Mouse (Mus musculus) heart, postnatal 0 days (tissue): ENCODE measurements around the gene C1ql1. TPM values are rescaled to one million over a fixed set of nuclear protein-coding genes. Genes with fewer than 3 reads are reported as not detected.

Experiments used
- ATAC-seq: fragments of 200-750 bp; cut with Nextera tagmentation; 2 replicates; pipeline ENCODE4 v1.8.0; 2017; ENCODE audit warnings: low read depth, moderate number of reproducible peaks, moderate library complexity; ENCODE audit not compliant: insufficient read depth
- DNase-seq: peaks from one replicate; pipeline ENCODE4 v3.0.0-alpha.2; 2016; ENCODE audit warnings: low spot score
- H3K27ac ChIP-seq: fragments of 300-500 bp; sonication (generic); 2 replicates; pipeline ENCODE4 v1.5.1; 2014; ENCODE audit warnings: low read depth, mild to moderate bottlenecking
- H3K27me3 ChIP-seq: fragments of 300-500 bp; sonication (generic); 2 replicates; pipeline ENCODE4 v1.6.1; 2014; ENCODE audit warnings: low read length, mixed read lengths; ENCODE audit not compliant: control insufficient read depth, insufficient read depth
- H3K36me3 ChIP-seq: fragments of 300-500 bp; sonication (generic); replicated peaks from 2 replicates; pipeline ENCODE4 v1.6.1; 2014; ENCODE audit warnings: low read length, mixed read lengths; ENCODE audit not compliant: control insufficient read depth, insufficient read depth
- H3K4me1 ChIP-seq: fragments of 300-500 bp; sonication (generic); 2 replicates; pipeline ENCODE4 v1.6.1; 2014; ENCODE audit warnings: antibody characterized with exemption; ENCODE audit not compliant: control insufficient read depth, insufficient read depth
- H3K4me2 ChIP-seq: fragments of 300-500 bp; sonication (generic); 2 replicates; pipeline ENCODE4 v1.6.1; 2014; ENCODE audit warnings: low read depth, mild to moderate bottlenecking, low read length, moderate library complexity
- H3K4me3 ChIP-seq: fragments of 300-500 bp; sonication (generic); 2 replicates; pipeline ENCODE4 v1.5.1; 2014; ENCODE audit warnings: low read depth, low read length
- H3K9ac ChIP-seq: fragments of 300-500 bp; sonication (generic); replicated peaks from 2 replicates; pipeline ENCODE4 v1.6.1; 2014; ENCODE audit warnings: low read depth, low read length, mixed read lengths
- H3K9me3 ChIP-seq: fragments of 300-500 bp; sonication (generic); replicated peaks from 2 replicates; pipeline ENCODE4 v1.6.1; 2016; ENCODE audit warnings: low read length; ENCODE audit not compliant: control insufficient read depth
- CTCF ChIP-seq: IDR thresholded peaks from 2 replicates; pipeline ENCODE4 v1.5.1; 2016; ENCODE audit warnings: antibody characterized with exemption, control low read depth, low read depth
- EP300 ChIP-seq: IDR thresholded peaks from 2 replicates; pipeline ENCODE4 v1.6.1; 2016; ENCODE audit warnings: antibody characterized with exemption, low read depth
- WGBS: fragments of 180-500 bp; shearing (Covaris S2); extraction: QIAGEN DNeasy Blood & Tissue Kit; methylation state at CpG from one replicate; pipeline ENCODE4 v1.1.7; 2014; 5-methylcytosine and 5-hydroxymethylcytosine counted together
- polyA plus RNA-seq: library from polyadenylated mRNA; unstranded; fragments of >200 nt; fragmentation: Nextera tagmentation; extraction: Ambion mirVana; gene quantifications from 2 replicates; pipeline ENCODE4 v1.2.1, GENCODE M21; 2015
- total RNA-seq: library from RNA; depleted of rRNA; stranded (reverse); fragments of >200 nt; gene quantifications from 2 replicates; pipeline ENCODE4 v1.2.3, GENCODE M21; 2014; ENCODE audit warnings: low replicate concordance

C1ql1 gene
- total and polyA plus RNA-seq, 2 experiments from 2014 or later: not detected

GRCm38 (mm10) chr11:102937529-102938182 lies 8.8 kb downstream of the C1ql1 start:
- H3K27ac ChIP-seq: no peak overlapping the region
- H3K4me2 ChIP-seq: no peak overlapping the region
- no peaks in the 10 kb centered on the region for H3K4me1 ChIP-seq
- H3K36me3 ChIP-seq: no peaks in the 10 kb centered on the region
- ATAC-seq: no peak
- whole genome bisulfite sequencing: 58% methylated on average over 3 of the region's 3 CpGs
- H3K4me3 ChIP-seq: no peak overlapping the region
- no peak for DNase-seq
- H3K9ac ChIP-seq: no peak overlapping the region
- H3K9me3 ChIP-seq: no peaks in the 10 kb centered on the region
- H3K27me3 ChIP-seq: peaks cover 24% of the 10 kb centered on the region
- TF ChIP-seq EP300 (no peak), CTCF (no peak)

- WGBS: 61% methylated on average over 4 of the region's 4 CpGs
- H3K9ac ChIP-seq: no peak overlapping the region
- H3K4me2 ChIP-seq: no peak overlapping the region
- no peak overlapping the region for H3K4me3 ChIP-seq
- no peaks in the 10 kb centered on the region for H3K9me3 ChIP-seq
- TF ChIP-seq CTCF: no peak
- no peak for TF ChIP-seq EP300
- peaks cover 23% of the 10 kb centered on the region for H3K27me3 ChIP-seq
- H3K4me1 ChIP-seq: no peaks in the 10 kb centered on the region
- no peak for DNase-seq
- H3K27ac ChIP-seq: no peak overlapping the region
- H3K36me3 ChIP-seq: no peaks in the 10 kb centered on the region
- no peak for ATAC-seq
These were observed 10.2 kb downstream of the C1ql1 start for GRCm38 (mm10) chr11:102936272-102936671.

- Histone ChIP-seq H3K4me3 (no peak overlapping the region), H3K9me3 (no peaks in the 10 kb centered on the region), H3K27ac (no peak overlapping the region), H3K4me2 (no peak overlapping the region), H3K4me1 (no peaks in the 10 kb centered on the region), H3K27me3 (0 out of 2 replicates have a peak, but pooled peaks cover 2% of the 10 kb centered on the region), H3K9ac (no peak overlapping the region), H3K36me3 (no peaks in the 10 kb centered on the region)
- WGBS: 77% methylated on average over 10 of the region's 10 CpGs
- ATAC-seq: no peak
- DNase-seq: no peak
- TF ChIP-seq CTCF (no peak), EP300 (no peak)
These were observed 15.8 kb downstream of the C1ql1 start for GRCm38 (mm10) chr11:102930672-102931071.

- Histone ChIP-seq H3K27me3 (no peaks in the 10 kb centered on the region), H3K4me2 (peak overlapping the region; percentile 67), H3K9me3 (no peaks in the 10 kb centered on the region), H3K4me1 (peaks cover 4% of the 10 kb centered on the region), H3K4me3 (peak overlapping the region; percentile 73), H3K27ac (peak overlapping the region; percentile 73), H3K36me3 (no peaks in the 10 kb centered on the region; the same call in 1 of the 2 replicates), H3K9ac (peak overlapping the region; percentile 47)
- ATAC-seq: peak; percentile 44
- DNase-seq: peak; percentile 40
- TF ChIP-seq CTCF (peak; percentile 15), EP300 (no peak)
- WGBS: 1% methylated on average over 10 of the region's 10 CpGs
These were observed 21.2 kb downstream of the C1ql1 start for GRCm38 (mm10) chr11:102925351-102925717.

GRCm38 (mm10) chr11:102924557-102925350 lies 21.7 kb downstream of the C1ql1 start, which contains the start of gene Kif18b:
Gene Kif18b (minus strand): TSS chr11:102925124.
- ATAC-seq: peak; percentile 95
- WGBS: under 1% methylated on average over 62 of the region's 62 CpGs
- H3K9ac ChIP-seq: peak within 1 kb of the TSS; percentile 59

More at GRCm38 (mm10) chr11:102924557-102925350, 21.7 kb downstream of the C1ql1 start, which contains the start of gene Kif18b:
- no peaks in the 10 kb centered on the region for H3K27me3 ChIP-seq
- no peaks in the 10 kb centered on the region; the same call in 1 of the 2 replicates for H3K36me3 ChIP-seq
- no peaks in the 10 kb centered on the region for H3K9me3 ChIP-seq
- TF ChIP-seq EP300 (no peak), CTCF (no peak)
- peak; percentile 96 for DNase-seq
- H3K4me2 ChIP-seq: peak within 1 kb of the TSS; percentile 67
- peak within 1 kb of the TSS; percentile 73 for H3K4me3 ChIP-seq
- peak within 1 kb of the TSS; percentile 73 for H3K27ac ChIP-seq
- H3K4me1 ChIP-seq: peaks cover 4% of the 10 kb centered on the region
